Mouse (Mus musculus): ENCODE data around the gene Rffl.

- TF ChIP-seq CTCF (IDR thresholded peaks at IDR 0.05; ENCODE audit: extremely low read depth, insufficient read depth, low read length) (no peak), POLR2A (IDR thresholded peaks at IDR 0.05; ENCODE audit: extremely low read depth, insufficient read depth, low read length) (no peak)
These were observed 3.1 kb downstream of the Rffl start for GRCm38 (mm10) chr11:82867956-82868355.
